Mouse (Mus musculus) midbrain, embryonic 12.5 days (tissue): ENCODE results near the gene Drg2. TPM values are rescaled to one million over a fixed set of nuclear protein-coding genes. Genes with fewer than 3 reads are reported as not detected.
A peak's percentile ranks its signal among the peaks of the same experiment; 100 is the strongest.

Experiments
- ATAC-seq: fragments of 200-750 bp; cut with Nextera tagmentation; 2 replicates; pipeline ENCODE4 v1.8.0; 2017; ENCODE audit warnings: low read depth, moderate TSS enrichment, moderate library complexity; ENCODE audit not compliant: low FRiP score
- H3K27ac ChIP-seq: fragments of 300-500 bp; sonication (generic); replicated peaks from 2 replicates; pipeline ENCODE4 v1.5.1; 2016; ENCODE audit warnings: mild to moderate bottlenecking
- H3K27me3 ChIP-seq: fragments of 300-500 bp; sonication (generic); 2 replicates; pipeline ENCODE4 v1.6.1; 2016; ENCODE audit warnings: mild to moderate bottlenecking
- H3K36me3 ChIP-seq: fragments of 300-500 bp; sonication (generic); 2 replicates; pipeline ENCODE4 v1.6.1; 2016
- H3K4me1 ChIP-seq: fragments of 300-500 bp; sonication (generic); 2 replicates; pipeline ENCODE4 v1.6.1; 2016
- H3K4me2 ChIP-seq: fragments of 300-500 bp; sonication (generic); replicated peaks from 2 replicates; pipeline ENCODE4 v1.6.1; 2016; ENCODE audit warnings: mild to moderate bottlenecking, moderate library complexity
- H3K4me3 ChIP-seq: fragments of 300-500 bp; sonication (generic); 2 replicates; pipeline ENCODE4 v1.5.1; 2016; ENCODE audit warnings: mild to moderate bottlenecking
- H3K9ac ChIP-seq: fragments of 300-500 bp; sonication (generic); replicated peaks from 2 replicates; pipeline ENCODE4 v1.6.1; 2016; ENCODE audit warnings: mild to moderate bottlenecking, moderate library complexity
- H3K9me3 ChIP-seq: fragments of 300-500 bp; sonication (generic); 2 replicates; pipeline ENCODE4 v1.6.1; 2016; ENCODE audit warnings: mild to moderate bottlenecking
- WGBS: fragments of 180-500 bp; shearing (Covaris S2); methylation state at CpG from one replicate; pipeline ENCODE4 v1.1.7; 2016; 5-methylcytosine and 5-hydroxymethylcytosine counted together
- polyA plus RNA-seq: library from polyadenylated mRNA; unstranded; fragments of >200 nt; fragmentation: Nextera tagmentation; extraction: Ambion mirVana; gene quantifications from 2 replicates; pipeline ENCODE4 v1.2.1, GENCODE M21; 2016

Drg2 gene
- polyA plus RNA-seq, 1 experiment from 2014 or later, result 103 TPM

DNA sequence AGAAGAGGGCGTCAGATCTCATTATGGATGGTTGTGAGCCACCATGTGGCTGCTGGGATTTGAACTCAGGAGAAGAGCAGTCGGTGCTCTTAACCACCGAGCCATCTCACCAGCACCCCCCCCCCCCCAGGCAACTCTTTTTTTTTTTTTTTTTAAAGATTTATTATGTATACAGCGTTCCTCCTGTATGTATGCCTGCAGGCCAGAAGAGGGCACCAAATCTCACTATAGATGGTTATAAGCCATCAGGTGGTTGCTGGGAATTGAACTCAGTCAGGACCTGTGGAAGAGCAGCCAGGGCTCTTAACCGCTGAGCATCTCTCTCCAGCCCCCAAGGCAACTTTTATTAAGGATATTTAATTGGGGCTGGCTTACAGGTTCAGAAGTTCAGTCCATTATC is 20.1 kb downstream of the Drg2 start:
- ATAC-seq, result no peak
- Histone ChIP-seq H3K27me3 (no peaks in the 10 kb centered on the region), H3K36me3 (peaks cover 8% of the 10 kb centered on the region; the same call in 1 of the 2 replicates), H3K9ac (no peak overlapping the region), H3K9me3 (no peaks in the 10 kb centered on the region), H3K4me2 (no peak overlapping the region), H3K4me1 (no peaks in the 10 kb centered on the region), H3K27ac (no peak overlapping the region), H3K4me3 (no peak overlapping the region)
- WGBS, result 78% methylated on average over 5 of the region's 5 CpGs

DNA sequence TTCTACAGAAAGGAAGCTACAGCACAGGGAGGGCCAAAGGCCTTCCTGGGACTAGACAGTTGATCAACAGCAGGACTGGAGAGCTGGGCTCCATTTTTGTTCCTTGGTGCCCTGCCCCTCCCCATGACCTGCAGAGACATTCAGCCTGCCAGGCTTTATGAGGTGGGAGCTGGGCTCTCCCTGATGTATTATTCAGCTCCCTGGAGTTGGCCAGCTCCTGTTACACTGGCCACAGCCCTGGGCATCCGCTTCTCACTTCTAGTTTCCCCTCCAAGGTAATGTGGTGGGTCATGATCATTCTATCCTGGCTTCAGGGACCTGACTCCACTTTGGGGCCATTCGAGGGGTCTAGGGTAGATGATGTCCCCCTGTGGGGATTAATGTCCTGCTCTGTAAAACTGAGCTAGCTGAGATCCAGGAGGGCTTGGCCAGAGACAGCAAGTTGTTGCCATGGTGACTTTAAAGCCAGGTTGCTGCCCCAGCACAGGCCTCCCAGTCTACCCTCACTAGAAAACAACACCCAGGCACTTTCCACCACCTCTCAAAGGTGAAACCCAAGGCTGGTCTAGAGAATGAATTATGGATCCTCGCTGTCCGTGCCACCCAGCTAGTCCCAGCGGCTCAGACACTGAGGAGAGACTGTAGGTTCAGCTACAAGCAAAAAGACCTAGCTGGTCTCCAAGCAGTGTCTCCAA is 21.4 kb downstream of the Drg2 start:
- Histone ChIP-seq H3K9me3 (no peaks in the 10 kb centered on the region), H3K27me3 (no peaks in the 10 kb centered on the region), H3K4me2 (no peak overlapping the region), H3K36me3 (no peaks in the 10 kb centered on the region), H3K9ac (no peak overlapping the region), H3K4me3 (no peak overlapping the region), H3K27ac (no peak overlapping the region), H3K4me1 (no peaks in the 10 kb centered on the region)
- ATAC-seq, result no peak
- 81% methylated on average over 5 of the region's 5 CpGs for WGBS

DNA sequence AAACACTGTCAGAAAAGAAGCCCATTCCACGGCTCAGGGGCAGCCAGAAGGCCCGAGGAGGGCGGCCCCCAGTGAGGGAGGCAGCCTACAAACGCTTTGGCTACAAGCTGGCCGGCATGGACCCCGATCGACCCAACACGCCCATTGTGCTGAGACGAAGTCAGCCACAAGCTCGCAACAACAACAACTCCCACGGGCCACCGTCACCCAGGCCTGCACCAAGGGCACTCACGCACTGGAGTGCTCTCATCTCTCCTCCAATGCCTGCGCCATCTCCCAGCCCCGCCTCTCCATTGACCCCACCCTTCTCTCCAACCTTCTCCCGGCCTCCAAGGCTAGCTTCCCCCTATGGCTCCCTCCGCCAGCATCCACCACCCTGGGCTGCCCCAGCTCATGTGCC is 23.7 kb downstream of the Drg2 start:
- WGBS, result 39% methylated on average over 17 of the region's 17 CpGs
- Histone ChIP-seq H3K4me3 (no peak overlapping the region), H3K36me3 (no peaks in the 10 kb centered on the region), H3K4me2 (no peak overlapping the region), H3K9me3 (no peaks in the 10 kb centered on the region), H3K27ac (no peak overlapping the region), H3K9ac (no peak overlapping the region), H3K4me1 (no peaks in the 10 kb centered on the region), H3K27me3 (no peaks in the 10 kb centered on the region)
- ATAC-seq, result no peak

DNA sequence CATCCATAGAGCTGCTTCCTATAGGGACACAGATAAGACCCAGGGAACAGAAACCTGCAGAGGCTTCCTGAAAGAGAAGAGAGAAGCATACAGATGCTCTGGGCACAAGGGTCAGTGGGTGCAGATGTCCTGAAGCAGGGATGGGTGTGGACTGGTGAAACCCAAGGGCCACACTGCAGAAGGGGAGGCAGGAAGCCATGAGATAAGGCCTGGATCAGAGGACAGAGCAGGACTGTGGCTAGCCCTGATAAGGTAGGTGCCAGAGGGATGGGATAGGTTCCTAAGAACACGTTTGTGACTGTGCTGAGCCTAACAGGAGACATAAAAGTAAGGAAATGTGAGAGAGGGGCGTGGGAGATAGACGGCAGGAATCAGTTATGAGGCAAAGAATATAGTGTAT is 31.9 kb downstream of the Drg2 start:
- Histone ChIP-seq H3K4me1 (no peaks in the 10 kb centered on the region), H3K9me3 (no peaks in the 10 kb centered on the region), H3K4me2 (no peak overlapping the region), H3K27me3 (no peaks in the 10 kb centered on the region), H3K36me3 (no peaks in the 10 kb centered on the region), H3K27ac (no peak overlapping the region), H3K4me3 (no peak overlapping the region), H3K9ac (no peak overlapping the region)
- WGBS, result 77% methylated on average over 3 of the region's 3 CpGs
- no peak for ATAC-seq

DNA sequence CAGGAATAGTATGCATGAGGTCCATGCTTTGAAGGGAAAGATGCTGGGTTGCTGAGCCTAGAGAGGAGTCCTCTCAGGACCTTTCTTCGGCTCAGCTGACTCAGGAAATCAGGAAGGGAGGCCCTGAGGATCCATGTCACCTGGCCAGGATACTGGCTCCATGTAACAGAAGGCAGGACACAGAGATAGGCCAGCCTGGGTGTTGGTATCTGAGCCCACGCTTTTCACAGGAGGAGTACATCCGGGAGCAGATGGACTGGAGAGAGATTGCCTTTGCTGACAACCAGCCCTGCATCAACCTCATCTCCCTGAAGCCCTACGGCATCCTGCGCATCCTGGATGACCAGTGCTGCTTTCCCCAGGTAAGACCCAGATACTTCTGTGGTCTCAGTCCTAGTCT is 38.3 kb downstream of the Drg2 start:
- Histone ChIP-seq H3K9me3 (no peaks in the 10 kb centered on the region), H3K27ac (no peak overlapping the region), H3K4me2 (no peak overlapping the region), H3K36me3 (no peaks in the 10 kb centered on the region), H3K4me3 (no peak overlapping the region), H3K27me3 (no peaks in the 10 kb centered on the region; the same call in 1 of the 2 replicates), H3K4me1 (no peaks in the 10 kb centered on the region), H3K9ac (no peak overlapping the region)
- WGBS, result 84% methylated on average over 5 of the region's 5 CpGs
- ATAC-seq, result no peak

DNA sequence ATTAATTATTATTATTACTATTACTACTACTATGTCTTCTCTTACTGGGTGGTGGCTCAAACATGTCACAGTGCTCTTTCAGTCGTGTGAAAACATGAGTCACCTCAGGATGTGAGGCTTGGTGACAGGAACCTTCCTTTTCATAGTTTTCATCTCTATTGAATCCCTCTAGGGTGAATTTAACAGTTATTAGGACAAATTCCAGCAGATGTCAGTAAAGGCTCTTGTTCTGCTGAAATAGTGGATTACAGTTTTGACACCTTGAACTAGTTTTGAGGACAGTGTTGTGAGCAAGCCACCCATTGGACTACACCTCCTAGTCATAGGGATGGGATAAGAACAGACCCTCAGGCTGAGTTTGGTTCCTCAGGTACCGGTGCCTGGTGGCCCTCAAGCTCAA is 41.3 kb downstream of the Drg2 start:
- no peaks in the 10 kb centered on the region for H3K36me3 ChIP-seq
- no peak overlapping the region for H3K4me2 ChIP-seq
- no peak overlapping the region for H3K9ac ChIP-seq
- 72% methylated on average over 2 of the region's 2 CpGs for WGBS
- no peaks in the 10 kb centered on the region for H3K4me1 ChIP-seq
- no peak for ATAC-seq
- no peaks in the 10 kb centered on the region; the same call in 1 of the 2 replicates for H3K27me3 ChIP-seq
- no peak overlapping the region for H3K4me3 ChIP-seq
- H3K27ac ChIP-seq, result no peak overlapping the region
- H3K9me3 ChIP-seq, result no peaks in the 10 kb centered on the region

DNA sequence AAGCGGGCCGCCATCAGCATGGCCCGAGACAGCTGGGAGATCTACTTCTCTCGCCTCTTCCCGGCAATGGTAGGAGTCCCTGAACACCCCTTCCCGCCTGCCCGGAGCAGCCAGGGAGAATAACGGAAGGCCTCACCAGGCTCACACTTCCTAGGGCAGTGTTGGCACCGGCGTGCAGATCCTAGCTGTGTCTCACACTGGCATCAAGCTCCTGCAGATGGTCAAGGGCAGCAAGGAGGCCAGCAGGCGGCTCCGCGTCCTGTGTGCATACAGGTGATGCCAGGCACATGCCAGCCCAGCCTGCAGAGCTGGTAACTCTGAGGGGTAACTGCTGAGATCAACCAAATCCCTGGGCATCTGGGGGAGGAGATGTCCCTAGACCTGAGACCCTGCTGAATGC is 52.9 kb downstream of the Drg2 start:
- Histone ChIP-seq H3K4me1 (peaks cover 7% of the 10 kb centered on the region), H3K9ac (no peak overlapping the region), H3K27ac (no peak overlapping the region), H3K4me2 (no peak overlapping the region), H3K4me3 (no peak overlapping the region), H3K9me3 (no peaks in the 10 kb centered on the region), H3K36me3 (no peaks in the 10 kb centered on the region), H3K27me3 (peaks cover 35% of the 10 kb centered on the region)
- 87% methylated on average over 13 of the region's 13 CpGs for WGBS
- no peak for ATAC-seq

DNA sequence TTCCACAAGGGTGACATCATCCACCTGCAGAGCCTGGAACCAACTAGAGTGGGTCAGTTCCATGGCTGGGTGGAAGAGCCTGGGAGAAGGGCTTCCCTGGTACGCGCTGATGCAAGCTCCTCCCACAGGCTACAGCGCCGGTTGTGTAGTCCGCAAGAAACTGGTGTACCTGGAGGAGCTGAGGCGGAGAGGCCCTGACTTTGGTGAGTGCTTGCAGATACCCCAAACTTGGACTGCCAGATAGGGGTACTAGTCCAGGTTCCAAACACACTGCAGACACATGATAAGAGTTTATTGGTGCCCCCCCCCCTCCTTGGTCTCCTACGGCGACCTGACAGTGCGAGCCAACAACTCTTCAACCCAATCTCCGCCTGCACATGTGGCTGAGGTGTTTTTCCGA is 54.6 kb downstream of the Drg2 start:
- H3K36me3 ChIP-seq, result no peaks in the 10 kb centered on the region
- H3K27ac ChIP-seq, result no peak overlapping the region
- peaks cover 35% of the 10 kb centered on the region for H3K27me3 ChIP-seq
- H3K9me3 ChIP-seq, result no peaks in the 10 kb centered on the region
- WGBS, result 7% methylated on average over 11 of the region's 11 CpGs
- peak overlapping the region; percentile 62 for H3K4me2 ChIP-seq
- no peak for ATAC-seq
- H3K4me3 ChIP-seq, result peak overlapping the region; percentile 37
- H3K4me1 ChIP-seq, result peaks cover 7% of the 10 kb centered on the region
- H3K9ac ChIP-seq, result no peak overlapping the region

DNA sequence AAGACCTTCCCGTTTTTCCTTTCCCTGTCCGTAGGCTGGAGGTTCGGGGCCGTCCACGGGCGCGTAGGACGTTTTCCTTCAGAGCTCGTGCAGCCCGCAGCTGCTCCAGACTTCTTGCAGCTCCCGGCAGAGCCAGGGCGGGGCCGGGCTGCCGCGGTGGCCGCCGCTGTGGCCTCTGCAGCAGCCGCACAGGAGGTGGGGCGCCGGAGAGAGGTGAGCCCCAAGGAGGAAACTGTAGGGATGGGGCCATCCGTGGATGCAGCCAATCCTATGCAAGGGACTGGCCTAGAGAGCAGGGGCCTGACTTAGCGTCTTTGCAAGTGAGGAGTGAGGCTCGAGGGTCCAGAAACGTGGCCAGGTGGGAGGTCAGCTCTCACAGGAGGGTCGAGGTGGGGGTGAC is 55.1 kb downstream of the Drg2 start:
- ATAC-seq, result no peak
- Histone ChIP-seq H3K36me3 (no peaks in the 10 kb centered on the region), H3K27ac (no peak overlapping the region), H3K9ac (peak overlapping the region; percentile 32; the same call in 1 of the 2 replicates), H3K4me1 (peaks cover 7% of the 10 kb centered on the region), H3K27me3 (peaks cover 35% of the 10 kb centered on the region), H3K4me3 (peak overlapping the region; percentile 37), H3K4me2 (peak overlapping the region; percentile 62), H3K9me3 (no peaks in the 10 kb centered on the region)
- 0% methylated on average over 25 of the region's 25 CpGs for WGBS

DNA sequence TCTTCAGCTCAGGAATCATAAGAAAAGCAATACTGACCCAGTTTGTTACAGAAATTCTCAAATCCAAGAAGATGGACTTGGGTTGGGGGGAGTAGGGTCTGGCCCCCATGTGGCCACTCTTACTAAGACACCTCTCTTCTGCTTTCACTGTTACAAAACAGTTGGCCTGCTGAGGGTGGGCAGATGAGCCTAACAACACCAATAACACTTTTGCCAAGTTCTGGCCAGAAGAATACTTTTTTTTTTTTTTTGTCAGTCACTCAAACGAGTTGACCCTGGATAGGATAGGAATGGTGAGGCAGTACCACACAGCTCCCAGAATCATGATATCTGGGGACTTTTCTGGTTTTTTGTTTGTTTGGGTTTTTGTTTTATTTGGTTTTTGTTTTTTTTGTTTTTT is 57.5 kb downstream of the Drg2 start:
- 86% methylated on average over 1 of the region's 1 CpGs for WGBS
- ATAC-seq, result no peak
- Histone ChIP-seq H3K4me2 (no peak overlapping the region), H3K9me3 (no peaks in the 10 kb centered on the region), H3K27me3 (peaks cover 35% of the 10 kb centered on the region), H3K36me3 (no peaks in the 10 kb centered on the region), H3K27ac (no peak overlapping the region), H3K9ac (no peak overlapping the region), H3K4me3 (no peak overlapping the region), H3K4me1 (peaks cover 7% of the 10 kb centered on the region)

DNA sequence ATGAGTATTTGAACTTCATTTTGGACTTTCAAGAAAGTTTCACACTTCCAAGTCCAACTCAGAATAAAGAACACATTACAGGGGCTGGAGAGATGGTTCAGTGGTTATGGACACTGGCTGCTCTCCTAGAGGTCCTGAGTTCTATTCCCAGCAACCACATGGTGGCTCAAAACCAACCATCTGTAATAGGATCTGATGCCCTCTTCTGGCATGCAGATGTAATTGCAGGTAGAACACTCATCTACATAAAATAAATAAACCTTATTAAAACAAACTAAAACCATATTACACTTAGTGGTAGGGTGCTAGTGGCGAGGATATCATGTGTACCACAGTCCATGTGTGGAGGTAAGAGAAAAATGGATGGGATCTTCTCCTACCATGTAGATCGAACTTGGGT is 58.1 kb downstream of the Drg2 start:
- 76% methylated on average over 2 of the region's 2 CpGs for WGBS
- peaks cover 7% of the 10 kb centered on the region for H3K4me1 ChIP-seq
- H3K27me3 ChIP-seq, result peaks cover 31% of the 10 kb centered on the region
- no peak overlapping the region for H3K4me3 ChIP-seq
- H3K9ac ChIP-seq, result no peak overlapping the region
- no peaks in the 10 kb centered on the region for H3K36me3 ChIP-seq
- no peak overlapping the region for H3K27ac ChIP-seq
- no peaks in the 10 kb centered on the region for H3K9me3 ChIP-seq
- H3K4me2 ChIP-seq, result no peak overlapping the region
- no peak for ATAC-seq

DNA sequence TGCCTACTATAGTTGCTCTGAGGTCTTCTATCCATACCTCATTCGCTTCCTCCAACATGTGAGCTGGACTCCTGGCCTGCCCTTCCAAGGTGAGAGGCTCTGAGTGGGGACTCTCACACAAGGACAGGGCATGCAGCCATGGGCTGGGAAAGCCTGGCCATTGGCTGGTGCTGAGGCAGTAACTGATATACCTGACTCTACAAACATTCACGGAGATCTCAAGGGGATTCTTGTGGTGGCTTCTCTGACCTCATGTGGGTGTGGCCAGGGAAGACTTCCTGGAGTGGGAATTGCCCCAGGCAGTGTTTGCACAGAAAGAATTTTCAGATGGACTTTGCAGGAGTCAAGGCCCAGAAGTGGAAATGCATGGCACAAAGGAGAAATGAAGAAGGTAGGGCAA is 60.5 kb downstream of the Drg2 start:
- no peak overlapping the region for H3K27ac ChIP-seq
- H3K36me3 ChIP-seq, result no peaks in the 10 kb centered on the region
- H3K4me3 ChIP-seq, result no peak overlapping the region
- no peak overlapping the region for H3K4me2 ChIP-seq
- ATAC-seq, result no peak
- WGBS, result 77% methylated on average over 2 of the region's 2 CpGs
- H3K27me3 ChIP-seq, result peaks cover 11% of the 10 kb centered on the region
- no peaks in the 10 kb centered on the region for H3K4me1 ChIP-seq
- H3K9ac ChIP-seq, result no peak overlapping the region
- no peaks in the 10 kb centered on the region for H3K9me3 ChIP-seq

DNA sequence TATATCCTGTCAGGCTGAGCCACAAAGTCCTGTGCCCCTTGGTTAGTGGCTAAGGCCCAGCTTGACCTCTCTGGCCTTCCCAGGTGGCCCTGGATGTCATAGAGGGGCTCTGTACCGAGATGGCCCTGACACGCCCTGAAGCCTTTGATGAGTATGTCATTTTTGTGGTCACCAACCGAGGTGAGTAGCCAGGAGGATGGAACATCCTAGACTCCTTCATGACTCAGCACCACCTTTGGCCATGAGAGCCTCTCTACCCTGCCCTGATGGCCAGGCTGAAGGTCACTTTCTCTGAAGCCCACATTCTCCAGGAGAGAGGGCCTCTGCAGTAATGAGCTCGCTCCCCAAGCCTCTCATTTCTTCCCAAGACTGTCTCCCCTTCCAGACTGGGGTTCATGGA is 63.9 kb downstream of the Drg2 start:
- no peaks in the 10 kb centered on the region for H3K36me3 ChIP-seq
- H3K27ac ChIP-seq, result no peak overlapping the region
- no peak overlapping the region for H3K4me2 ChIP-seq
- H3K9ac ChIP-seq, result no peak overlapping the region
- H3K9me3 ChIP-seq, result no peaks in the 10 kb centered on the region
- 88% methylated on average over 4 of the region's 4 CpGs for WGBS
- no peaks in the 10 kb centered on the region; the same call in 1 of the 2 replicates for H3K27me3 ChIP-seq
- H3K4me1 ChIP-seq, result no peaks in the 10 kb centered on the region
- ATAC-seq, result no peak
- H3K4me3 ChIP-seq, result no peak overlapping the region
